Mouse (Mus musculus): Measurements from ENCODE around the gene 9530003J23Rik. TPM values are rescaled to one million over a fixed set of nuclear protein-coding genes. Genes with fewer than 3 reads are reported as not detected.
"Not testable (repeated sequence)": the region's sequence is repeated elsewhere in the genome, so short reads cannot be mapped to it uniquely, and the experiment has no call there.

The 9530003J23Rik gene
- not detected for total RNA-seq (2021)
- long read RNA-seq, experiment 1: 0 reads
- long read RNA-seq, experiment 2: 0 reads

DNA sequence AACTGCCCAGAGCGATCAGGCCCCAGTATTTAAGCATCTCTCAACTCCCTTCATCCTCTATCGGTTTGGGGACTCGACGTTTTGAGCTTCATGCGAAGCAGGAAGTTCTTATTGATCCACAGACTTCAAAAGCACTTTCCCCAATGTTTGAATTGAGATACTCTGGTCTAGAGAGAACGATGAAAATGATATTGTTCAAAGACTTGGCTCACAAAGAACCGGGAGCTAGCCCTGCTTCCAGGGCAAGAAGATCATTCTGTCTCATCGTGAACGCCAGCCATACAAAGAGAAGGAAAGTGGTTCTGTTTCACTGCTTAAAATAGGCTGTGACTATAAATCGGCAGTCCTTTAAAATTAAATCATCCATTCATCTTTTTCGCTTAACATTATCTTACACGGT, at the start of gene 9530003J23Rik:
Gene 9530003J23Rik (minus strand): TSS at position 101 of the 400 bp plus-strand sequence.
- DNase-seq: no peak

DNA sequence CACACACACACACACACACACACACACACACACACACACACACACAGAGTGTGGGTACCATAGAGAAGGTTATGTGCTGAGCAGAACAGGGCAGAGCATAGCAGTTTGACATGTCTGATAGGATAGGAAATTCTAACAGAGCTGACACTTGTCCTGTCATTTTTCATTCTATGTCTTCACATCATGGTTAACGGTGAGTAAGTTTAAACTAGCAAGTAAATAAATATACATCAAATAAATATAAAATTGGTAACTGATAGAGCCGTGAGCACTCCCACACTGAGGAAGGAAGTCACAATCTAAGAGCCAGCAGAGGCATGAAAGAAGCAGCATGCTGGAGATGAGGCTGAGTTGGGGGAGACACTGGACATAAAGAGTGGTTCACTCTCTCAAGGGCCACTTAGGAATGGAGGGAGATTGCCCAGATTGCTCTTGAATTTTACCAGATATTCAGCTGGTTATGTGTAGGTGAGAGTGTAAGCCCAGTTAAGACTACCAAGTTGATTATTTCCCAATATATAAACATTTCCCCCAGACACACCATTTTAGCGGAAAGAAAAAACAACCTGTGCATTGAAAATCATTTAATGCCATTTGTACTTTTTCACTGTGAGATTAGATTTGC, 48.8 kb upstream of the 9530003J23Rik start:
- no peak for DNase-seq

DNA sequence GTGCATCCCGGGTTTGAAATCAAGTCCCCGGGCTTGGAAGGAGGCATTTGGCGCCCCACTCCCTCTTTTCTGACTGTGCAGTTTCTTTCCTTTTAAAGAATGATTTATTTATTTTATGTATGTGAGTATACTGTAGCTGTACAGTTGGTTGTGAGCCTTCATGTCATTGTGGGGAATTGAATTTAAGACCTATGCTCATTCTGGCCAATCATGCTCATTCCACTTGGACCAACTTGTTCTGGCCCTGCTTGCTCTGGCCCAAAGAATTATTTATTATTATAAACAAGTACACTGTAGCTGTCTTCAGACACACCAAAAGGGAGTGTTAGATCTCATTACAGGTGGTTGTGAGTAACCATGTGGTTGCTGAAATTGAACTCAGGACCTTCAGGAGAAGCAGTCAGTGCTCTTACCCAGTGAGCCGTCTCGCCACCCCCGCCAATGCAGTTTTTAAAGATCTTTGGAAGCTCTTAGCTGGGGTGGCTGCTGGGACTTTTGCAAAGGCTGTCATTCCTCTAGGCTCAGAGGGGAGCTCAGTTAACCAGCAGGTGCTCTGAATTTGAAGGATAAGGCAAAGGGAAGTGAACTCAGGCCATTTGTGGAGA, 48.0 kb upstream of the 9530003J23Rik start:
- DNase-seq: no peak

DNA sequence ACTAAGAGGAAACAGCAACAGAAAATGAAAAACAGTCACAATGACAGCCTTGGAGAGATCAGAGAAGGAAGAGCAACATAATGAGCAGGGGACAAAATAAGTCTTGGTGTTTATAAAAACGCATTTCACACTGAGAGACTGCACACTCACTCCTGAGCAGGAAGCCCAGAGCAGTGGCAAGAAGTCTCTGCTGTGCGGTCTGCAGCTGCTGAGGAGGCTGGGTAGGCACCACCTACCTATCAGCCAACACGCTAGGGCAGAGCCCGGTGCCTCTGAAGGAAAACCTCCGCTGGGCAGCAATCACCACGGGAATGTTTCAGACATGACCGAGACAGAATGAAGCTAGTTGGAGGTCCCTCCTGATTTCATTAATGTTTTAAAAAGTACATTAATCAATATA, 47.1 kb upstream of the 9530003J23Rik start:
- not testable (repeated sequence) for DNase-seq

DNA sequence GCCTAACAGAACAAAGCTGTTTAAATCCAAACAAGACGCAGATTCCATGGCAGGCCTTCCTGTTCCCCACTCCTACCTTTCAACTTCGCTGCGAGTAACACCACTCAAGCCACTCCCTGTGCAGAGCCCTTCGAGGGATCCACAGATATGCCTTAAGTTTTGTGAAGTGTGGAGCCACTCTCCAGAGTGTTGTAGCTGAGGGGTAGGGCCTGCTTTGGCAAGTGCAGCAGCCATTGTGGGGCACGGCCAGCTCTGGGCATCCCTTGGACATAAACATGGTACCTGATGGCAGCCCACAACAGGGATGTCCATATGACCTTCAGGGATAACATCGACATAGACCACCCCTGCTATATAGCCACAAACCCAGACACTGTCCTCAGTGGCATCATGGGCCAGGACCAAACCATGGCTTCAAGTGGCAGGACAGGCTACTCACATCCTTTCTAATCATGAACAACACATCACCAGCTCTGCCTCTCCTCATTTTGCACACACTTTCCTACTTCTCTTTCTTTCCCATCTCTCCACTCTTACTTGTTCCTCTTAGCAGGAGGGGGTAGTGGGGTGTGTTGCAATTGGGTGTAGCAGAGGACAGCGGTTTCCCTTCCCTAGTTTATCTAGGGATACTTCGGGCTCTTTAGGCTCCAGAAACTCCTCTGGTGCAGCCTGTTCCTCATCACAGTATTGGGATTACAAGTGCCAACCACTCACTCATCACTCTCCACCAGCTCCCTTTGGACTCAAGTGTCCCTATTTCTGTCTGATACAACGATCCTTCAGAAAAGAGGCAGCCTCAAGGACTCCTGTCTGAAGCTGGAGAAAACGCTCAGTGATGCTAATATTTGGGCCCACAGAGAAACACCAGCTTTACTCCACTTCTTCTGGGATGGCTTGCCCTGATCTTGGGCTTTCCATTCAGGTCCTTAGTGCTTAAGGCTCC, 46.3 kb upstream of the 9530003J23Rik start:
- DNase-seq: no peak

DNA sequence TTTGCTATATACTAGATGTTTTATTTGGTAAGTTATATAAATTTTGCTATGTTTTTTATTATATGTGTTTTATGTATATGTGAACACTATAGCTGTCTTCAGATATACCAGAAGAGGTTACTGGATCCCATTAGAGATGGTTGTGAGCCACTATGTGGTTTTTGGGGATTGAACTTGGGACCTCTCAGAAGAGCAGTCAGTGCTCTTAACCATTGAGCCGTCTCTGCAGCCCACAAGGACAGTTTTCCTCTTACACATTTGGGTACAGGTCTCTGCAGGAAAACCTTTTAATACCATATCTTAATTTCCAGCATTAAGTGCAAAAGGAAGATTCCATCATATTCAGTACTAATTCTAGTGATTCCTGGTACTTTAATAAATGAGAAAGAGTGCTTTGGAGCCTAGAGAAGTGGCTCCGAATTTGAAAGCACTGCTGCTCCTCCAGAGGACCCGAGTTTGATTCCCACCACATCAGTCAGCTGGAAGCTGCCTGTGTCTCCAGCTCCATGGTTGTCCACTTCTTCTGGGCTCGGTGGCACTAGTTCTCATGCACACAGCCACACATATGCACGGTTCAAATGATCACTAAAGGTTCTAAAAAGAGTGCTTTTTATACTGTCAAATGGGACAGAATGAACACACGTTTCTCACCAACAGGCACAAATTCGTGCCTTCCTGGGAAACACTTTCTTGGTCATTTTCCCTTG, 45.5 kb upstream of the 9530003J23Rik start:
- no peak for DNase-seq

DNA sequence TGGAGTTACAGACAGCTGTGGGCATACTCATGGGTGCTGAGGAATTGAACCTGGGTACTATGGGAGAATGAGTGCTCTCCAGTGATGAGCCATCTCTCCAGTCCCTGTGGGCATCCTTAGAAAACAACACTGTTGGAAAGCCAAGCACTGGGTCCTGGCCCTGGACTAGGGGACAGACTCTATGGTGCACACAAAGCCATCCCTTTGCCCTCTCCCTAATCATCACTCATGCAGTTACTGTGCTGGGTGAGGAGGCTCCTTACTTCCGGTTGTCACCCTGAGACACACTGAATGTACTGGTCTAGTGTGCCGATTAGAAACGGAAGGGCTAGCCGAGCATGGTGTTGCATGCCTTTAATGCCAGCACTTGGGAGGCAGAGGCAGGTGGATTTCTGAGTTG, 44.7 kb upstream of the 9530003J23Rik start:
- not testable (repeated sequence) for DNase-seq

DNA sequence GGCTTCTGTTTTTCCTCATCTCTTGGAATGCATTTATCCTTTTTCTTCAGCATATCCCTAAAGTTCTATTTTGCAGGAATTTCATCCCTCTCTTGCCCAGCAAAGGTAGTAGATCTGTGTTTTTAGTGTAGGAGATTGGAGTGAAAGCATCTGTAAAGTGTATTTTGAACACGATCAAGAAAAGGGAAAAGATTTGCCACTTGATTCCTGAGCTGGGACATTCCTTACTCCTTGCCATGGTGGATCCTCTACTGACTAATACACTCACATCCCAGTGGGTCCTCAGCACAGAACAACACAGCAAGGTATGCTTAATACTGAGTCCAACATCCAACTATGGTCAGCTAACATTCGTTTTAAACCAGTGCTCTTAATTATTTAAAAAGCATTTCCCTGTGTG, 44.0 kb upstream of the 9530003J23Rik start:
- no peak for DNase-seq

DNA sequence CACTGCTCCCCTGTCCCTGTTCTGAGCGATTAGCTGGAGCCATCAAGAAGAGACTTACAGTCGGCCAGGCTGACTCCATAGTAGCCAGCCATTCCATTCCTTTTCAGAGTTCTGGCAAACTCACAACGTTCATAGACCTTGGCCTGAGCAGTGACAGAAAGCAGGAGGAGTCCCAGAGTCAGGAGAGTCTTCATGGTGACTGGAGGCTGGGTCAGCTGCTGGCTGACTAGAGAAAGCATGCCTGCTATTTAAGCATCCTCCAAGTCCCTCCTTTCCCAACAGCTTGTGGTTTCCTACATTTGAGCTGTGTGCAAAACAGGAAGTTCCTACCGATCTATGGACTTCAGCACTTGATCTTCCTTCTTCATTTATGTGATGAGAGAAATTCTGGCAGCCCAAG, 43.5 kb upstream of the 9530003J23Rik start, which contains the start of gene Lyz2:
Gene Lyz2 (minus strand): TSS at position 273 of the 400 bp plus-strand sequence.
- DNase-seq: no peak

DNA sequence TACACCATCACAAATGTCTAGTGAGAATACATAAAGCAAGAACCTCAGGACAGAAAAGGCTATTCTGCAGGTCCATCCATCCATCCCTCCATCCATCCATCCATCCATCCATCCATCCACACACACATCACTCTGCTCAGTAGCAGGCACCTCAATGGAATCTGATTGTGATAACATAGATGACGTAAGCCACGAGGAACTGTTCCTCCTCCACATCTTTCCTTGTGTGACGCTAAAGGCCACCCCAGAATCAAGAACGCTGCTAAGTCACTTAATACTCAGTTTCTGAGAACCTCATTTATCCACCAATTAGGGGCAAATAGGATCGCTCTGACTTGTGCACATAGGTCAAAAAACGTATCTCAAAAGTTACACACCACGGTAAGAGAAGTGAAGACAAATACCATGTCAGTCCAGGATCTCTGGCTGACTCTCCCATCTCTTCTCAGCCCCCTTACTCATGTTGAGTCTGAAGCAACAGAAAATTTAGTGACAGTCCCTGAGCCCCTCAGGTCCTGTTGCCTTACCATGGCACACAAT, 42.9 kb upstream of the 9530003J23Rik start:
- DNase-seq: no peak

DNA sequence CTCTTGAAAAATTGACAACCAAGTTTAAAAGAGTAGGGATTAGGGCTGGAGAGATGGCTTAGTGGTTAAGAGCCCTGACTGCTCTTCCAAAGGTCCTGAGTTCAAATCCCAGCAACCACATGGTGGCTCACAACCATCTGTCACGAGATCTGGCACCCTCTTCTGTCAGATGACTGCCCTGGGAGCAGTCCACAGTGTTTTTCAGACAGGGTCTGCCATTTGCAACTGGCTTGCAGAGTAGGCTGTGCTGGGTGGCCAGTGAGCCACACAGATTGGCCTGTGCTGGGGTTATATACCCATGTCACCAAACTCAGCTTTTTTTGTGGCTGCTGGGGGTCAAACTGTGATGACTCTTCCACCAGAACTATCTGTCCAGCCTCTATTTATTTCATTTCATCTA, 41.5 kb upstream of the 9530003J23Rik start:
- no peak for DNase-seq

DNA sequence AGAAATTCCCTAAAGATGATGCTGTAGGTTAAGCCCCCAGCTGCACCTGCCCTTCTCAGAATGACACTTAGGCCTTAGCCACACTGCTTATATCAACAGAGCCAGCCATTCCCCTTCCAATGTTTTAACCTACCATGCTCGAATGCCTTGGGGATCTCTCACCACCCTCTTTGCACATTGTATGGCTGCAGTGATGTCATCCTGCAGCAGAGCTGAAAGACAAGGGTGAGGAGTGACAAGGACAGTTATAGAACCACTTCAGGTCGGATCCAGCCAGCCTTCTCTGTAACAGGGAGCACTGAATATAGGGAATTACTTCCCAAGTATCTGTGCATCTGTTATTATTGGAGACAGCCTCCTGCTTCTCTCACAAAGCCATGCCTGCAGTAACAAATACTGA, 40.0 kb upstream of the 9530003J23Rik start:
- DNase-seq: not testable (repeated sequence)

DNA sequence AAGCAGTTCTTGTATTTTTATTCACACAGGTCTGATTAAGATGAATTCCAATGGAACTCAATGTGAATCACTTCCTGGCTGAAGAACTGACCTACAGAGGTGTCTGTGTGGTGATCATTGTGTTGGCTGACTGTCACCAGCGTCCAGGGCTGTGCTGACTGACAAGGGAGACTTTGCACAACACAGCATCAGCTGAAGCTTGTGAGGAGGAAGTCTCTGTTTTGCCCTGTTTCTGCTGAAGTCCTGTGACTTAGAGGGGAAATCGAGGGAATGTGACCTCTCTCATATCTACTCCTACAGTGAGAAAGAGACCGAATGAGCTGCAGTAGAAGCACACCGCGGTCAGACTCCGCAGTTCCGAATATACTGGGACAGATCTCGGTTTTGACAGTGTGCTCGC, 39.3 kb upstream of the 9530003J23Rik start:
- DNase-seq: not testable (repeated sequence)

DNA sequence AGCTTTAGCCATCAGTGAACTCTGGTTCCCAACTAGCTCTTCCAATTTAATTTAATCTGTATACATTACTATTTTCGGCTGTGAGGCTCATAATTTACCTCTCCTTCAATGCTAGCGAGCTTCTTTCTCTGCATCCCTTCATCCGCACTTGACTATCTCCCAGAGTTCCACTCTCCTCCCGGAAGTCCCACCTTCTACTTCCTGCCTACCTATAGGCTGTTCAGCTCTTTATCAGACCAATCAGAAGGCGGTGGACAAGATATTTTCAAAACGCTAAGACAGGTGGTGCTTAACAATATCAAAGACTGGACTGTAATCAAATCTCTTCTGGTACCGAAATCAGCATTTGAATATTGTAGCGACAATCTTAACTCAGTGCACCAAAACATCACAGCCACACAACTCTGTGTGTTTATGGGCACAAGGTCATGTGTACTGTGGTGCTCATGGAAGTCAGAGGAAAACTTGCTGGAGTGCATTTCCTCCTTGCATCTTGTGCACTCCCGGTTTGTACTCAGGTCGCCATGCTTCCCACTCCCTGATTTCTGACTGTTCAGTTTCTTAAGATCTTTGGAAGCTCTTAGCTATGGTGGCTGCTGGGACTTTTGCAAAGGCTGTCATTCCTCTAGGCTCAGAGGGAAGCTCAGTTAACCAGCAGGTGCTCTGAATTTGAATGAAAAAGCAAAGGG, 37.3 kb upstream of the 9530003J23Rik start:
- DNase-seq: no peak

DNA sequence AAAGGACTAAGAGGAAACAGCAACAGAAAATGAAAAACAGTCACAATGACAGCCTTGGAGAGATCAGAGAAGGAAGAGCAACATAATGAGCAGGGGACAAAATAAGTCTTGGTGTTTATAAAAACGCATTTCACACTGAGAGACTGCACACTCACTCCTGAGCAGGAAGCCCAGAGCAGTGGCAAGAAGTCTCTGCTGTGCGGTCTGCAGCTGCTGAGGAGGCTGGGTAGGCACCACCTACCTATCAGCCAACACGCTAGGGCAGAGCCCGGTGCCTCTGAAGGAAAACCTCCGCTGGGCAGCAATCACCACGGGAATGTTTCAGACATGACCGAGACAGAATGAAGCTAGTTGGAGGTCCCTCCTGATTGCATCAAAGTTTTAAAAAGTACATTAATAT, 36.1 kb upstream of the 9530003J23Rik start:
- not testable (repeated sequence) for DNase-seq

DNA sequence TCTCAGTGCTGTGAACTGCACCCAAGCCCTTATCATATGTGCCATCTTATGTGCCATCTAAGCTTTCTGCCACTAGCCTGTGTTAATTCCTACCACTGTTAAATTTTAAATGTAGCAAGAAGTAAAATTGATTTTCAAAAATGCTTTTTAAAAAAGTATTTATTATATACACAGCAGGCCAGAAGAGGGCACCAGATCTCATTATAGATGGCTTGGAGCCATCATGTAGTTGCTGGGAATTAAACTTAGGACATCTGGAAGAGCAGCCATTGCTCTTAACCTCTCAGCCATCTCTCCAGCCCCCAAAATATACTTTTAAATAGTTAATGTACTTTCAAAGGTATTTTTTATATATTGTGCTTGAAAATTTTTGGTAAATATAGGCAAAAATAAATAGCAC, 33.5 kb upstream of the 9530003J23Rik start:
- no peak for DNase-seq

DNA sequence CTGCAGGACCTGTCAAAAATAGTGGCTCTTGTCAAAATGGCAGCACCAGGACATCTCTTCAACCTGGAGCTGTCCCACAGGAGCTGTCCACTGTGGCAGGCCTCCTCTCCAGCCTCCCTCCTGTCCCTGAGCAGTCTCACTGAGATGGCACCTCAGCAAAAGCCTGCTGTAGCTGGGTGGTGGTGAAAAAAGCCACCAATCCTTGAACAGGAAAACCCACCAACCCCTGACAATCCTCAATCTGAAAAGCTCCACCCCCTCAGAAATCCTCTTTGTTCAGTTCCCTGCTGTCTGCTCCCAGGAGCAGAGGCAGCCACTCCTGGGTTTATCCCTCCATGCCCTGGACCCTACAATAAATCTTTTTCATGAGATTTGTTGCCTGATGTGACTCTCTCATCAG, 21.4 kb upstream of the 9530003J23Rik start:
- DNase-seq: no peak

DNA sequence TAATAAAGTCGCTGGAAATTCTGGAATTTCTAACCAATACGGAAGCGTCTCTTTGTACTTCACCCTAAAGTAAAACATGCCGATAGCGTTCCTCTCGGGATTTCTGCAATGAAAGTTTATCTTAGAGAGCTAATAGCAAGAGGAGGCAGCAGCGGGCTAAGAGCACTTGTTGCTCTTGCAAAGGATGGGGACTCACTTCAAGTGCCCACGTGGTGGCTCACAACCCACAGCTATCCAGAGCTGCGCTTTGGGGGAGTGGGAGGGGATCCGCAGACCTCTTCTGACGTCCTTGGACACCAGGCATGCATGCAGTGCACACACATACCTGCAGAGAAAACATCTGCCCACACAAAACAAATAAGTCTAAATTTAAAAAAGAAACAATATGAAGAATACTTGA, 2.6 kb downstream of the 9530003J23Rik start:
- DNase-seq: no peak

DNA sequence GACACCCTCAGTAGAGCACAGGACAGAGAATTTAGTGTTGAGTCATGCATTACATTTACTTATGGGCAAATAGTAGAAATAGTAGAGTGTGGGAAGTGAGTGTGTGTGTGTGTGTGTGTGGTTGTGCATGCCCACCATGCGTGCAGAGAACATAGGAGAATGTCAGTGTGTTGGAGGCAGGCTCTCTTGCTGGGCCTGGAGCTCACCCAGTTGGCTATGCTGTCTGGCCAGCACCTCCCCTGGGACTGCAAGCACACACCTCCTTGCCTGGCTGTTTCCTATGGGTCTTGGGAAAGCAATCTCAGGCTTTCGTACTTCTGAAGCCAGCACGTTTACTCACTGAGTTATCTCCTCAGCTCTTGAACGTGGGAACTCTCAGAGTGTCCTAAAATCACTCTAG, 3.7 kb downstream of the 9530003J23Rik start:
- no peak for DNase-seq

DNA sequence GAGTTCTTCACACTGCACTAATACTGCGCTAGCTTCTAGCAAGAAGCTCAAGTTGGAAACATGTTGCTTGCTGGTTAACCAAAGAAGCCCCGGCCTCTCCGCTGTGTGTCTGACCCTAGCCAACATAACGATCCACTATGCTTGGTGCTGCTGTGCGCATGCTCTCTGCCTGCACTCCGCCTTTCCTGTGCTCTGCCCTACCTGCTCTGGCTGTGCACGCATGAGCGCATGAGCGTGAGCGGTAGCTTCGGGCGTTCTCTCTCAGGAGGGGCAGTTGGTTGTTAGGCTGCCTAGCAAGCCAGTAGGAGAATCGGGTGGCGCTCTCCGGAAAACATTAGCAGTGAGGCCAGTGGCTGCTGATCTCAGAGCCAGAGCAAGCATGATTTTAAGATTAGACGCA, 8.7 kb downstream of the 9530003J23Rik start:
- DNase-seq: no peak

DNA sequence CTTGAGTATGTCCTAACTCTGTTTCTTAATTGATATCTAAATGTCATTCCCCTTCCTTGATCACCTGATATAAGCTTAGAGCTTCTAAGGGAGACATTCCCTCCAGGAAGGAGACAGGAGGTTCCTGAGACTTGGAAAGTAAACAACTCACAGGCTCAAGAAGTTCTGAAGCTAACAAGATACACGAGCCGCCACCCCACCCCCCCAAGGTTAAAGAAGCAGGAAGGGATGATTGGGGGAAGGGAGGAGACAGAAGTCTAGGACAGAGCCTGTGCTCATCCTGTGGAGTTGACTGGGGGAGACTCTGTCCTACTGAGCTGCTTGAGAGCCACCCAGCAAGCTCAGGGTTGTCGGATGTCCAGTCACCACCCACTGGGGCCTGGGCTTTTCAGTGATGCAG, 12.5 kb downstream of the 9530003J23Rik start:
- no peak for DNase-seq

All from gastrocnemius, postnatal 10 days (tissue).